Mouse (Mus musculus) hindbrain, embryonic 10.5 days (tissue): ENCODE measurements around the gene Sike1. TPM values are rescaled to one million over a fixed set of nuclear protein-coding genes. Genes with fewer than 3 reads are reported as not detected.

Source experiments
- DNase-seq: peaks from one replicate; pipeline ENCODE4 v3.0.0-alpha.2; 2017; ENCODE audit warnings: low spot score
- H3K27ac ChIP-seq: fragments of 300-500 bp; sonication (generic); 2 replicates; pipeline ENCODE4 v1.5.1; 2016; ENCODE audit warnings: mild to moderate bottlenecking, moderate library complexity
- H3K27me3 ChIP-seq: fragments of 300-500 bp; sonication (generic); 2 replicates; pipeline ENCODE4 v1.6.1; 2016; ENCODE audit warnings: mild to moderate bottlenecking; ENCODE audit not compliant: poor library complexity, insufficient read depth, severe bottlenecking
- H3K36me3 ChIP-seq: fragments of 300-500 bp; sonication (generic); 2 replicates; pipeline ENCODE4 v1.6.1; 2016; ENCODE audit warnings: mild to moderate bottlenecking, moderate library complexity
- H3K4me1 ChIP-seq: fragments of 300-500 bp; sonication (generic); replicated peaks from 2 replicates; pipeline ENCODE4 v1.6.1; 2016; ENCODE audit warnings: mild to moderate bottlenecking
- H3K4me3 ChIP-seq: fragments of 300-500 bp; sonication (generic); 2 replicates; pipeline ENCODE4 v1.5.1; 2016; ENCODE audit warnings: mild to moderate bottlenecking, moderate library complexity
- H3K9me3 ChIP-seq: fragments of 300-500 bp; sonication (generic); 2 replicates; pipeline ENCODE4 v1.6.1; 2016; ENCODE audit warnings: mild to moderate bottlenecking, moderate library complexity
- WGBS: fragments of 180-500 bp; shearing (Covaris S2); methylation state at CpG from one replicate; pipeline ENCODE4 v1.1.7; 2016; 5-methylcytosine and 5-hydroxymethylcytosine counted together
- polyA plus RNA-seq: library from polyadenylated mRNA; unstranded; fragments of >200 nt; fragmentation: Nextera tagmentation; extraction: Ambion mirVana; gene quantifications from 2 replicates; pipeline ENCODE4 v1.2.1, GENCODE M21; 2016

Gene Sike1
- polyA plus RNA-seq, result 72.2 and 77.5 TPM in 2 replicates

GRCm38 (mm10) chr3:102995605-102996321 lies at the start of gene Sike1:
Gene Sike1, plus strand, starts transcription at chr3:102995708.
- Histone ChIP-seq H3K4me3 (peak within 1 kb of the TSS; percentile 83), H3K27me3 (no peaks in the 10 kb centered on the region), H3K9me3 (0 out of 2 replicates have a peak, but pooled peaks cover 9% of the 10 kb centered on the region), H3K27ac (peak within 1 kb of the TSS; percentile 94), H3K36me3 (peaks cover 39% of the 10 kb centered on the region), H3K4me1 (peaks cover 22% of the 10 kb centered on the region)
- WGBS, result under 1% methylated on average over 60 of the region's 60 CpGs
- peak; percentile 93 for DNase-seq

- Histone ChIP-seq H3K4me1 (peaks cover 4% of the 10 kb centered on the region; the same call in 1 of the 2 replicates), H3K36me3 (no peaks in the 10 kb centered on the region), H3K27me3 (no peaks in the 10 kb centered on the region), H3K9me3 (no peaks in the 10 kb centered on the region), H3K27ac (no peak overlapping the region), H3K4me3 (no peak overlapping the region)
- WGBS, result 85% methylated on average over 3 of the region's 3 CpGs
- DNase-seq, result no peak
Measured at GRCm38 (mm10) chr3:102946312-102946711, 49.2 kb upstream of the Sike1 start.

GRCm38 (mm10) chr3:102946861-102947260 lies 48.6 kb upstream of the Sike1 start:
- DNase-seq, result peak; percentile 18
- no peaks in the 10 kb centered on the region for H3K9me3 ChIP-seq

DNA sequence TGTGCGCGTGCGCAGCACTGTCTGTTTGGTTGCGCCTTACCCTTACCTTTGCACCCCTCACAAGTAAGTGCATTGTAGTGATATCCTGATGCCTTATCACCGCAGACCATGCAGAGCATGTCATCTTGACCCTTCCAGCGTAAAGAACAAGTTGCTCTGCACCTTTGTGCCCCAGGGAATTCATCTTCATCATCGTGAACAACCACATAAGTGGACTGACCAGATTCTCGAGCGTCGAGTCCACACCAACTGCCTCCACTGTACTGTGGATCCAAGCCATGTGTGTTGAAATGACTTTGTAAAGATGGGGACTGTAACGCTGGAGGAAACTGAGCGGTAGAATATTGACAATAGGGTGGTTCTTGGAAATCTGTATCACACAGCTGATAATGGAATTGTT lies 41.0 kb upstream of the Sike1 start:
- no peaks in the 10 kb centered on the region for H3K4me1 ChIP-seq
- DNase-seq, result no peak
- no peaks in the 10 kb centered on the region for H3K27me3 ChIP-seq
- H3K36me3 ChIP-seq, result no peaks in the 10 kb centered on the region
- 92% methylated on average over 12 of the region's 12 CpGs for WGBS
- no peak overlapping the region for H3K27ac ChIP-seq
- H3K9me3 ChIP-seq, result no peaks in the 10 kb centered on the region
- no peak overlapping the region for H3K4me3 ChIP-seq

More at GRCm38 (mm10) chr3:102946861-102947260, 48.6 kb upstream of the Sike1 start:
- no peaks in the 10 kb centered on the region for H3K27me3 ChIP-seq
- H3K36me3 ChIP-seq, result no peaks in the 10 kb centered on the region
- peaks cover 4% of the 10 kb centered on the region; the same call in 1 of the 2 replicates for H3K4me1 ChIP-seq
- H3K4me3 ChIP-seq, result no peak overlapping the region
- H3K27ac ChIP-seq, result no peak overlapping the region
- WGBS, result 57% methylated on average over 5 of the region's 5 CpGs

GRCm38 (mm10) chr3:102955143-102955542 lies 40.4 kb upstream of the Sike1 start:
- no peaks in the 10 kb centered on the region for H3K9me3 ChIP-seq
- no peak overlapping the region for H3K27ac ChIP-seq
- H3K27me3 ChIP-seq, result no peaks in the 10 kb centered on the region
- H3K36me3 ChIP-seq, result no peaks in the 10 kb centered on the region
- DNase-seq, result no peak
- no peaks in the 10 kb centered on the region for H3K4me1 ChIP-seq
- H3K4me3 ChIP-seq, result no peak overlapping the region
- 86% methylated on average over 3 of the region's 3 CpGs for WGBS

GRCm38 (mm10) chr3:102955596-102955995 lies 39.9 kb upstream of the Sike1 start:
- no peak overlapping the region for H3K27ac ChIP-seq

DNA sequence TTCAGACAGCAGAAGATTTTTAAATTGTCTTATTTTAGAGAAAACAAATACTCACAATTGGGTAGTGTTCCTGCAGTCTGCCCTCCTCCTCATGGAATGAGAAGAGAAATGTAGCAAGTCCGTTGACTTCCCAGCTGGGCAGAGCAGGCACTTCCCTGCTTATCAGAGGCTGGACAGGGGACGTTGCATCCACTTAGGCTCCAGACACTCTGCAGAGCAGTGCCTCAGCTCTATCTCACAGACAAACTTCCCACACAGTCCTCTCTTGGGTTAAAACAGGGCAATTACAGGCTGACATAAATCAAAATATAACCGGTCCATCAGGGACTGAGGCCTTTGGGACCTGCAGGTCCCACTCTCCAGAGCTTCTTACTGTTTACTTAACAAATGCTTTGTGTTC lies 31.5 kb upstream of the Sike1 start, which contains the start of gene Nr1h5:
TSS of gene Nr1h5 (minus strand) at position 101 of the 400 bp plus-strand sequence.
- H3K27me3 ChIP-seq, result no peaks in the 10 kb centered on the region
- 62% methylated on average over 3 of the region's 3 CpGs for WGBS
- no peak within 1 kb of the TSS for H3K27ac ChIP-seq
- no peaks in the 10 kb centered on the region for H3K36me3 ChIP-seq
- H3K4me3 ChIP-seq, result no peak within 1 kb of the TSS
- DNase-seq, result no peak
- H3K9me3 ChIP-seq, result no peaks in the 10 kb centered on the region
- no peaks in the 10 kb centered on the region for H3K4me1 ChIP-seq

More at GRCm38 (mm10) chr3:102955596-102955995, 39.9 kb upstream of the Sike1 start:
- Histone ChIP-seq H3K9me3 (no peaks in the 10 kb centered on the region), H3K36me3 (no peaks in the 10 kb centered on the region), H3K4me1 (no peaks in the 10 kb centered on the region), H3K4me3 (no peak overlapping the region), H3K27me3 (no peaks in the 10 kb centered on the region)
- DNase-seq, result no peak
- WGBS, result 57% methylated on average over 3 of the region's 3 CpGs

GRCm38 (mm10) chr3:102970067-102970466 lies 25.4 kb upstream of the Sike1 start:
- H3K9me3 ChIP-seq, result no peaks in the 10 kb centered on the region
- H3K4me1 ChIP-seq, result peaks cover 19% of the 10 kb centered on the region
- no peaks in the 10 kb centered on the region for H3K36me3 ChIP-seq
- peak; percentile 37 for DNase-seq
- H3K4me3 ChIP-seq, result no peak overlapping the region
- H3K27me3 ChIP-seq, result peaks cover 5% of the 10 kb centered on the region; the same call in 1 of the 2 replicates
- WGBS, result 65% methylated on average over 9 of the region's 9 CpGs
- peak overlapping the region; percentile 73 for H3K27ac ChIP-seq

- no peak for DNase-seq
- Histone ChIP-seq H3K4me3 (no peak overlapping the region), H3K9me3 (no peaks in the 10 kb centered on the region), H3K27me3 (peaks cover 5% of the 10 kb centered on the region; the same call in 1 of the 2 replicates), H3K36me3 (no peaks in the 10 kb centered on the region), H3K4me1 (peaks cover 23% of the 10 kb centered on the region), H3K27ac (peak overlapping the region; percentile 73)
- 93% methylated on average over 3 of the region's 3 CpGs for WGBS
Measured at GRCm38 (mm10) chr3:102970508-102970907, 25.0 kb upstream of the Sike1 start.

GRCm38 (mm10) chr3:102976906-102977305 lies 18.6 kb upstream of the Sike1 start:
- H3K4me1 ChIP-seq, result peaks cover 26% of the 10 kb centered on the region
- H3K9me3 ChIP-seq, result no peaks in the 10 kb centered on the region
- no peak overlapping the region for H3K4me3 ChIP-seq
- H3K27me3 ChIP-seq, result peaks cover 3% of the 10 kb centered on the region; the same call in 1 of the 2 replicates
- 86% methylated on average over 4 of the region's 4 CpGs for WGBS
- no peaks in the 10 kb centered on the region for H3K36me3 ChIP-seq
- no peak overlapping the region for H3K27ac ChIP-seq
- DNase-seq, result no peak

DNA sequence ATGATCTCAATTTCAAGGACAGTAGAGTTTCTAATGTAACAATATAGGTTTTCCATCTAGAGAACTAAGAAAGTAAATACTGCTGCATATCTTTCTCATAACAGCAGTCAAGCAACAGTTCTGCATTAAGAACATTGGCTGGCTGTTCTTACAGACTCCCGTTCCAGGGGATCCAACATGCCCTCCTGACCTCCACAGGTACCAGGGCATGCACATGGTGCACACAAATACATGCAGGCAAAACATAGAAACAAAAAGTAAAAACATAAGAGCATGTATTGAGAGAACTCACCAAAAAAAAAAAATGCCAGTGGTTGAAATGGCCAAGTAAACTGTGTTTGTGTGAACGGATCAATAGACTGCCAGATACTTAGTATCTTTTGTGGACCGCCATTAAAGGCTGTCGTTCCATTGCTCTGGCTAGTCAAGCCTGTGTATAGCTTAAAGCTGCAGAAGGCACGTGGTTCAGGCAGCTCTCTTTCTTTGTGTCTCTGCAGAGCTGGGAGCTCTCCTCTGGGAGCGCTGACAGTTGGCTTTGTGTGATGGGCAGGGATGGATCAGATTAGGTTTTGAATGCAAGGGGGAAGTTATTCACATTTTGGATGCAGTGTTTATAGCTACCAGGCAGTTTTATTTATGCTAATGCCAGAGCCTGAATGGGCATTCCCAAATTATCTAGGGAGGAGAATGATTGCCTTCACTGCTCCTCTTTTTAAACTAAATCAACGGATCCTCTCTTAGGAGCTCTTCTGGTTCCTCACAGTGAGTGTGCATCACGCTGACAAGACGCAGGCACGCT lies 15.8 kb upstream of the Sike1 start:
- Histone ChIP-seq H3K4me1 (peaks cover 24% of the 10 kb centered on the region), H3K4me3 (peak overlapping the region; percentile 31)
- WGBS, result 23% methylated on average over 10 of the region's 10 CpGs

DNA sequence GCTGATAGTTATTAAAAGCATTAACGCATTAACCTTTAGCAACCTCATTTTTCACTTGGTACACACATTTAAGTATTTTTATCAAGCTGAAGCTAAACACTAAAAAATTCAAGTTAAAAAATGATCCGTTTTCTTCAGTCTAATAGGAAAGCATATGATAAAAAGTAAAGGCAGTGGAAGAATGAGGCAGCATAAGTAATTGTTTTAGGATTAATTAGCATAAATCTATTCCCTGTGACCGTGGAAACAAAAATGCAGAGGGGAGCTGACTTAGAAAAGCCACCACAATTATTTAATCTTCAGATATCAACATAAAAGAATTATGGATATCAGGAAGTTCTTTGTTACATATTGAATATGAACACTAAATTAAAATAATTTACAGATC lies 15.2 kb upstream of the Sike1 start:
- 44% methylated on average over 3 of the region's 3 CpGs for WGBS
- Histone ChIP-seq H3K27me3 (no peaks in the 10 kb centered on the region), H3K36me3 (no peaks in the 10 kb centered on the region), H3K9me3 (no peaks in the 10 kb centered on the region), H3K4me3 (peak overlapping the region; percentile 31), H3K4me1 (peaks cover 18% of the 10 kb centered on the region), H3K27ac (peak overlapping the region; percentile 84)
- DNase-seq, result no peak

More for the DNA sequence above, 15.8 kb upstream of the Sike1 start:
- H3K36me3 ChIP-seq, result no peaks in the 10 kb centered on the region
- no peaks in the 10 kb centered on the region for H3K27me3 ChIP-seq
- H3K9me3 ChIP-seq, result no peaks in the 10 kb centered on the region
- DNase-seq, result peak; percentile 60
- H3K27ac ChIP-seq, result peak overlapping the region; percentile 84

DNA sequence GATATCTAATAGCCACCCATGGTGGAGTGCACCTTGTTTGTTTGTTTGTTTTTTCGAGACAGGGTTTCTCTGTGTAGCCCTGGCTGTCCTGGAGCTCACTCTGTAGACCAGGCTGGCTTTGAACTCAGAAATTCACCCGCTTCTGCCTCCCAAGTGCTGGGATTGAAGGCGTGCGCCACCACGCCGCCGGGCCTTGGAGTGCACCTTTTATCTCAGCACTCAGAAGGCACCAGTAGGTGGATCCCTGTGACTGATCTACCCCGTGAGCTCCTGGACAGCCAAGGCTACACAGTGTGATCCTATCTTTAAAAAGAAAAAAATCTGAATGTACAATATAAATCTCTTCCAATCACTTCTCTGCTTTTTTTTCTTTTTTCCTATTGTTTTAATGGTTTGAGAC lies 4.5 kb upstream of the Sike1 start:
- no peak for DNase-seq
- Histone ChIP-seq H3K9me3 (no peaks in the 10 kb centered on the region), H3K27me3 (no peaks in the 10 kb centered on the region)

More for the DNA sequence above, 4.5 kb upstream of the Sike1 start:
- H3K4me3 ChIP-seq, result no peak overlapping the region
- H3K36me3 ChIP-seq, result no peaks in the 10 kb centered on the region
- H3K27ac ChIP-seq, result no peak overlapping the region
- peaks cover 12% of the 10 kb centered on the region for H3K4me1 ChIP-seq
- 72% methylated on average over 8 of the region's 8 CpGs for WGBS
